Mouse (Mus musculus) testis, adult 2 months (tissue): Measurements from ENCODE around the gene Ptpra.

Experiments used
- CTCF ChIP-seq: fragments of 200-500 bp; IDR thresholded peaks from 2 replicates; pipeline ENCODE4 v1.5.1; 2012; ENCODE audit warnings: low read depth, mild to moderate bottlenecking, inconsistent platforms, low read length, moderate library complexity; ENCODE audit not compliant: control insufficient read depth, insufficient read depth, insufficient replicate concordance
- POLR2A ChIP-seq: fragments of 200-500 bp; IDR thresholded peaks from 2 replicates; pipeline ENCODE4 v1.6.1; 2012; ENCODE audit warnings: low read depth, mild to moderate bottlenecking, inconsistent platforms, low read length, moderate library complexity; ENCODE audit not compliant: control insufficient read depth

- TF ChIP-seq CTCF (no peak), POLR2A (no peak)
These were observed 125.8 kb downstream of the Ptpra start, which contains the start of gene Oxt for GRCm38 (mm10) chr2:130575873-130576272.
